Mouse (Mus musculus) brown adipose tissue, adult 24 weeks (tissue): ENCODE results near the gene Mctp1. TPM values are rescaled to one million over a fixed set of nuclear protein-coding genes. Genes with fewer than 3 reads are reported as not detected.
"Not testable (repeated sequence)": the region's sequence is repeated elsewhere in the genome, so short reads cannot be mapped to it uniquely, and the experiment has no call there.

ENCODE experiments used
- H3K27ac ChIP-seq: fragments of 200-500 bp; replicated peaks from 2 replicates; pipeline ENCODE4 v1.5.1; 2012; ENCODE audit warnings: low read depth, mild to moderate bottlenecking, low read length
- H3K4me1 ChIP-seq: fragments of 200-500 bp; 2 replicates; pipeline ENCODE4 v1.6.1; 2012; ENCODE audit warnings: low read length, mixed read lengths; ENCODE audit not compliant: control insufficient read depth, insufficient read depth, insufficient read length
- H3K4me3 ChIP-seq: fragments of 200-500 bp; 2 replicates; pipeline ENCODE4 v1.5.1; 2012; ENCODE audit warnings: low read depth, mild to moderate bottlenecking, low read length, moderate library complexity; ENCODE audit not compliant: insufficient read depth
- polyA plus RNA-seq: library from polyadenylated mRNA; stranded (reverse); fragments of >200 nt; gene quantifications from 2 replicates; pipeline ENCODE4 v1.2.4, GENCODE M21; 2012; ENCODE audit not compliant: missing spikeins, insufficient read depth, insufficient read length

Mctp1 gene
- polyA plus RNA-seq: 1.3 and 2.3 TPM in 2 replicates

DNA sequence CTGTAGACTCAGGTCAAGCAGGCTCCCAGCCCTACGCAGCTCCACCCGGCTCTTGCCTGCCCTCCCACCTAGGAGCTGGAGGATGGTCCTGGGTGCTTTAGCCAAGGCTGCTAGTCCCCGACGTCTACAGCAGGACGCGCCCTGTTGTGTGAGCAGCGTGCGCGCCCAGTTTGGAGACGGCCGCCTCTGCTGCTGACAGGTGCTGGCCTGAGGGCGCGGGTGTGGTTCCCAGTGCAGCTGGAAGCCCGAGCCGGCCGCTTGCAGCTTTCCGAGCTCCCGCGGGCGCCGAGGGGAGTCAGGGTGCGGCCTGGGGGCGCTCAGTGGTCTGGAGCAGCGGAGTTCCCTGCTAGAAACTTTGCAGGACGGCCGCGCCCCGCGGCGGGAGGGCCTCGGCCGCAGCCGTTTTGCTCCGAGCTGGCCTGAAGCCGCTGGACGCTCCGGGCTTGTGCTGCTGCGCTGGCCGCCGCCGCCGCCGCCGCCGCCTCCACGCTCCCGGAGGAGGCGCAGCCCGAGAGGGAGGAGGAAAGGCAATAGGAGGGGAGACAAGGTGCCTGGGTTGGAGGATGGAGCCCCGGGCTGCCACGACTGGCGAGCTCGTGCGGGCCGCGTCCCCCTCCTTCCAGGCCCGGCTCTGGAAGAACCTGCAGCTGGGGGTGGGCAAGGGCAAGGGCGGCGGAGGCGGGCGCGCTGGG, at the start of gene Mctp1:
Gene Mctp1, plus strand, starts transcription at position 564 of the 692 bp plus-strand sequence.
- H3K4me3 ChIP-seq: peak within 1 kb of the TSS; percentile 52
- no peak within 1 kb of the TSS for H3K27ac ChIP-seq
- no peaks in the 10 kb centered on the region for H3K4me1 ChIP-seq

- not testable (repeated sequence) for H3K27ac ChIP-seq, H3K4me1 ChIP-seq, H3K4me3 ChIP-seq
These were observed 38.4 kb upstream of the Mctp1 start for GRCm38 (mm10) chr13:76345941-76346340.

DNA sequence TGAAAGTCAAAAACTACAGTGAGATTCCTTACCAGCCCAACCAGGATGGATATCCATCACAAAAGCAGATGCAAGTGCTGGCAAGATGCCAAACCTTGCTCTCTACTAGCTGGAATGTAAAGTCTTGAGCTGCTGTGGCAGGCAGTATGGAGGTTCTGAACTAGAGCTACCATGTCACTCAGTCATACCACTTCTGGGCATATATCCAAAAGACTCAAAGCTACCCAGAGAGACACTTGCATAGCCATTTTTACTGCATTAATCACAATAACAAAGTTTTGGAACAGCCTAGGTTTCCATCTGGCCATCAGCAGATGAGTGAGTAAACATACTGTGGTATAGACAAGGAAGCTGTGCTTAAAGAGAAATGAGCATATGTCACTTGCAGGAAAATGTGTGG, 25.6 kb upstream of the Mctp1 start:
- no peaks in the 10 kb centered on the region for H3K4me1 ChIP-seq
- H3K4me3 ChIP-seq: no peak overlapping the region
- H3K27ac ChIP-seq: no peak overlapping the region

DNA sequence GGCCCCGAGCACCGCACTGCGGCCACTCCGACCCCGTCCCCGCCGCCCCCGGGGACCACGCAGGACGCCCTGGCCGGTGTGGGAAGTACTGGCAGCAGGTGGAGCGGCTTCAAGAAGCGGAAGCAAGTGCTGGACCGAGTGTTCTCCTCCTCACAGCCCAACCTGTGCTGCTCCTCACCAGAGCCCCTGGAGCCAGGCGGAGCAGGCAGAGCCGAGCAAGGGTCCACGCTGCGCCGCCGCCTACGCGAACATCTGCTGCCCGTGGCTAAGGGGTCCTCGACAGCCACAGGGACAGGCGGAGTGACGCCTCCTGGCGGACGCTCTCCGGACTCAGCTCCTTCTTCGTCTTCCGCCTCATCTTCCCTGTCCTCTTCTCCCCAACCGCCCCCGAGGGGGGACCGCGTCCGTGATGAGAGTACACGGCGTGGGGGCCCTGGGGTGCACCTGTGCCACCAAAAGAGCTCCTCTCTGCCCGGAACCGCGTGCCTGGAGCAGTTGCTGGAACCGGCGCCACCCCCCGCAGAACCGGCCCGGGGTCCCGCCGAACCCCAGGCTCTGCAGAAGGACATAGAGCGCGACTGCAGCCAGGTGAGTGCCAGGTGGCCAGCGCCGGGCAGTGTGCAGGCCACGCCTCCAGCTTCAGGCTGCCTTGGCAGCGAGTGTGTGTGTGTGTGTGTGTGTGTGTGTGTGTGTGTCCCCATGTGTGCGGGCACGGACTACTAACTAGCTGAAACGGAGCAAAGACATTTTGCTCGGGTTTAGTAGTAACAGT, 515 bp downstream of the Mctp1 start:
- no peaks in the 10 kb centered on the region for H3K4me1 ChIP-seq
- H3K4me3 ChIP-seq: peak overlapping the region; percentile 52
- H3K27ac ChIP-seq: no peak overlapping the region

GRCm38 (mm10) chr13:76388615-76389014, 4.3 kb downstream of the Mctp1 start:
- Histone ChIP-seq H3K4me1 (no peaks in the 10 kb centered on the region), H3K4me3 (no peak overlapping the region), H3K27ac (no peak overlapping the region)

- no peaks in the 10 kb centered on the region; the same call in 1 of the 2 replicates for H3K4me1 ChIP-seq
- H3K27ac ChIP-seq: no peak overlapping the region
- no peak overlapping the region for H3K4me3 ChIP-seq
These were observed 7.6 kb downstream of the Mctp1 start for GRCm38 (mm10) chr13:76391920-76392319.

- no peak overlapping the region for H3K27ac ChIP-seq
- no peak overlapping the region for H3K4me3 ChIP-seq
- H3K4me1 ChIP-seq: no peaks in the 10 kb centered on the region; the same call in 1 of the 2 replicates
These were observed 8.8 kb downstream of the Mctp1 start for GRCm38 (mm10) chr13:76393106-76393505.

DNA sequence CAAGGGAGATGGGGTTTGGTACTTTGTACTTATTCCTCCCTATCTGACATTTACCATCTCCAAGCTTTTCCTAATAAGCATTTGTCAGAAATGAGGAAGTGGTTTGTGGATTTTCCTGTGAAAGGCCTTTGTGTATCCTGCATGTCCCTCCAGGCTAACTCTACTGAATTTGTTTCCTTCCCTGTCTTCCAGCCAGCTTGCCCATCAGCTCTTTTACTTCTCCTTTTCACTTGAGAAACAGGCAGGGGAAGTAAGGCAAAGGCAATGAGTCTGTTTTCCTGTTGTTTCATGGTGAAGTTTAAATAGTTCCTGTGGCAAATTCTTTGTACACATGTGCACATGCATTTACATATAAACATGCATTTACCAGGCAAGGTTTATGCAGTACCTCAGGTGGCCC, 11.6 kb downstream of the Mctp1 start:
- no peaks in the 10 kb centered on the region; the same call in 1 of the 2 replicates for H3K4me1 ChIP-seq
- H3K4me3 ChIP-seq: no peak overlapping the region
- H3K27ac ChIP-seq: peak overlapping the region; percentile 53; the same call in 1 of the 2 replicates

GRCm38 (mm10) chr13:76409296-76409695, 25.0 kb downstream of the Mctp1 start:
- Histone ChIP-seq H3K27ac (no peak overlapping the region), H3K4me3 (no peak overlapping the region), H3K4me1 (peaks cover 3% of the 10 kb centered on the region; the same call in 1 of the 2 replicates)

DNA sequence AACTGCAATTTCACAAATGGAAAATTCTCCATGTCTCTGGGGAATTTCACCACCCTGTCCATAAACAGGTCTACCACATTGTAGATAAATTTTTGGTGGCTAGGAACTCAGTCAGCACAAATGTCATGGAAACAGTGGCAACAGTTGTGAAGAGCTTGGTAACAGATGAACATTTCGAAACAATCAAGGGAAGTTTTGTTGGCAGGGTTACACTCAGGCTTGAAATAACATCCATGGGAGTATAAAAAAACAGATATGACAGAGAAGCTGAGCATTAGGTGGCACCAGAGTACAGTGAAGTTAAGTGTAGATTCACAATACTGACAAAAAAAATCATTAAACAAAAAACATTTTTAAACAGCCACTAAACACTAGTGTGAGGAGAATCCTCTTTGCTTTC, 26.3 kb downstream of the Mctp1 start:
- H3K4me1 ChIP-seq: peaks cover 3% of the 10 kb centered on the region; the same call in 1 of the 2 replicates
- no peak overlapping the region for H3K27ac ChIP-seq
- no peak overlapping the region for H3K4me3 ChIP-seq

DNA sequence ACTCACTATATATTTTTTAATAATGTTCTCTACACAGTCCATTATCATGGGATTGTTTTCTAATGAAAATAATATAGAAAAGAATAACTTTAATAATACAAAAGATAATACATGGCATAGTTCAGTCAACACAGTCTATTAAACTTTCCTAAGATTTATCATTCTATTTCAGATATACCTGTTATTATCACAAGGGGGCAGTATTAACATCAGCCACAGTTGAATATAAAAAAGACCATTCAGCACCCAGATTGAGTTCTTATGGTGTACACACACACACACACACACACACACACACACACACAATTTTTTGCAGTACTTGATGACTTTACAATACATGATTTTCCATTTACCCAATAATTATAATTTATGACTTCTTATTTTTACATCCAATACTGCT, 31.0 kb downstream of the Mctp1 start:
- Histone ChIP-seq H3K4me1 (no peaks in the 10 kb centered on the region), H3K27ac (no peak overlapping the region), H3K4me3 (no peak overlapping the region)

- no peak overlapping the region for H3K27ac ChIP-seq
- no peak overlapping the region for H3K4me3 ChIP-seq
- no peaks in the 10 kb centered on the region for H3K4me1 ChIP-seq
These were observed 35.8 kb downstream of the Mctp1 start for GRCm38 (mm10) chr13:76420111-76420510.

- no peak overlapping the region for H3K27ac ChIP-seq
- H3K4me3 ChIP-seq: no peak overlapping the region
- no peaks in the 10 kb centered on the region for H3K4me1 ChIP-seq
These were observed 36.7 kb downstream of the Mctp1 start for GRCm38 (mm10) chr13:76421075-76421474.

- Histone ChIP-seq H3K27ac (no peak overlapping the region), H3K4me1 (no peaks in the 10 kb centered on the region), H3K4me3 (no peak overlapping the region)
These were observed 37.8 kb downstream of the Mctp1 start for GRCm38 (mm10) chr13:76422124-76422523.

- H3K4me1 ChIP-seq: no peaks in the 10 kb centered on the region
- H3K27ac ChIP-seq: no peak overlapping the region
- H3K4me3 ChIP-seq: no peak overlapping the region
These were observed 45.1 kb downstream of the Mctp1 start for GRCm38 (mm10) chr13:76429456-76429855.

DNA sequence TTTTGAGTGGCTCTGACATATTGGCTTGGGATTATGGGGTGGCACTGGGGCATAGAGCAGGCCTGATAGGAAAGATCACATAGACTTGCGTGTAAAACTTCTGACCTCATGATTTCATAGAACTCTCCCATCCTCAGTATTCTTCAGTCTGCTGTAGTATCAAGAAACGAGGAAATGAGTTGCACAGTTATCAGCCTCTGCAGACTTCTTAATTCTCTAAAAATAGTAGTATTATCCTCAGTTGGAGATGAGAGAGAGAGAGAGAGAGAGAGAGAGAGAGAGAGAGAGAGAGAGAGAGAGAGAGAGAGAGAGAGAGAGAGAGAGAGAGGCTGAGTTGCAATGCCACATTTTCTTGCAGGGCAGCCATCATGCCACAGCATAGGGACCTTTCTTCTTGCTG, 45.6 kb downstream of the Mctp1 start:
- no peaks in the 10 kb centered on the region for H3K4me1 ChIP-seq
- H3K27ac ChIP-seq: no peak overlapping the region
- H3K4me3 ChIP-seq: no peak overlapping the region
